Mouse (Mus musculus): ENCODE results near the gene Cnot11. TPM values are rescaled to one million over a fixed set of nuclear protein-coding genes. Genes with fewer than 3 reads are reported as not detected.
"Not testable (repeated sequence)": the region's sequence is repeated elsewhere in the genome, so short reads cannot be mapped to it uniquely, and the experiment has no call there.

Cnot11 gene
- polyA plus RNA-seq, 1 experiment from 2014 or later: 14.0 TPM

DNA sequence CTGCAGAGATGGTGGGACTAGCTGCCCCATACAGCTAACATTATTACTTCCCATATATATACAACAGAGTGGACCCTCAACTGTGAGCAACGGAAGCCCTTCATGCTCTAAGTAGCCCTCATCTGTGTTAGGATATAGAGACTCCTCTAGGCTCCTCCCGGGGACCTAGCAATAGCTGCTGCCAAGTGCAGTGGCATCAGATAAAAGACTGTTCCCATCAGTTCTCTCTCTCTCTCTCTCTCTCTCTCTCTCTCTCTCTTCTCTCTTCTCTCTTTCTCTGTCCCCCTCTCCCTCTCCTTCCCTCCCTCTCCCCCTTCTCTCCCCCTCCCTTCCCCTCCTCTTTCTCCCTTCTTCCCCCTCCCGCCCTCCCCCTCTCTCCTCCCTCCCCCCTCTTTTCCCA, 46.4 kb downstream of the Cnot11 start:
- H3K27me3 ChIP-seq (replicated peaks): 0 out of 2 replicates have a peak, but pooled peaks cover 6% of the 10 kb centered on the region
- peaks cover 6% of the 10 kb centered on the region for H3K4me1 ChIP-seq
- 56% methylated on average over 2 of the region's 3 CpGs for WGBS
- no peak overlapping the region for H3K27ac ChIP-seq (replicated peaks)
- no peak for ATAC-seq (ENCODE audit: extremely low read depth, insufficient number of reproducible peaks, low FRiP score, low TSS enrichment)
- no peak overlapping the region for H3K4me3 ChIP-seq
- H3K9ac ChIP-seq: no peak overlapping the region
- H3K9me3 ChIP-seq: no peaks in the 10 kb centered on the region
- no peak overlapping the region for H3K4me2 ChIP-seq
- no peaks in the 10 kb centered on the region for H3K36me3 ChIP-seq

DNA sequence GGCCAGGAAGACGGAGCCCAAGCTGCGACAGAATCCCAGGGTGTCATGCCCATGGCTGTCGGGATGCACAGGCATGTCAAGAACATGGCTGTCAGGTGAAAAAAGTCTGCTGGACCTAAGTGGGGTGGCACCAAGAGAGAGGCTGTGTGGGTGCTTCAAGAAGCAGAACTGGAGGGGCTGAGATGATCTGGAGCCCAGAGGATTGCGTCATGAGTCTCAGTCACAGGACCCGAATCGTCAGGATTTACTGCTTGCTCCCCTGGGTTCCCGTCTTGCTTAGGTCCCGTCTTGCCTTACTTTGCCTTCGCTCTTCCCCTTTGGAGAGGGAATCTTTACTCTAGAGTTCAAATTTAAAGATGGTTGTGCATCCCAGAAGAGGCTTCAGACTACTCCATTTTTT, 48.4 kb downstream of the Cnot11 start:
- Histone ChIP-seq H3K27me3 (replicated peaks) (0 out of 2 replicates have a peak, but pooled peaks cover 6% of the 10 kb centered on the region), H3K4me3 (no peak overlapping the region), H3K27ac (replicated peaks) (no peak overlapping the region), H3K36me3 (no peaks in the 10 kb centered on the region), H3K4me1 (no peaks in the 10 kb centered on the region), H3K4me2 (no peak overlapping the region), H3K9me3 (no peaks in the 10 kb centered on the region), H3K9ac (no peak overlapping the region)
- 66% methylated on average over 9 of the region's 9 CpGs for WGBS
- no peak for ATAC-seq (ENCODE audit: extremely low read depth, insufficient number of reproducible peaks, low FRiP score, low TSS enrichment)

DNA sequence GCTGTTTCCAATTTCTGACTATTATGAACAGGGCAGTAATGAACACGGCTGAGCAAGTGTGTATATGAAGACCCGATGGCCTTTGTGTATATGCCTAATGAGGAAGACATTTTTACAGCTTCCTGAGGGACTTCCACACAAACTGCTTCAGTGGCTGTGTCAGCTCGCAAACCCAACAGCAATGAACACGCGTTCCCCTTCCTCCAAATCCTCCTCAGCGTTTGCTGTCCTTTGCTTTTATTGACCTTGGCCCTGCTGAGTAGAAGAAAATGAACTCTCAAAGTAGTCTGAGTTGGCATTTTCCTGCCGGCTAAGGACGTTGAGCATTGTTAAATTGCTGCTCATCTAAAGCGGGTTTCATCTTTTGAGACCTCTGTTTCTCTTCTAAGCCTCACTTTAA, 50.6 kb downstream of the Cnot11 start:
- Histone ChIP-seq H3K4me3 (no peak overlapping the region), H3K4me1 (no peaks in the 10 kb centered on the region), H3K4me2 (no peak overlapping the region), H3K36me3 (no peaks in the 10 kb centered on the region), H3K9ac (no peak overlapping the region), H3K27ac (replicated peaks) (no peak overlapping the region), H3K27me3 (replicated peaks) (0 out of 2 replicates have a peak, but pooled peaks cover 6% of the 10 kb centered on the region), H3K9me3 (no peaks in the 10 kb centered on the region)
- ATAC-seq (ENCODE audit: extremely low read depth, insufficient number of reproducible peaks, low FRiP score, low TSS enrichment): no peak
- 81% methylated on average over 9 of the region's 9 CpGs for WGBS

DNA sequence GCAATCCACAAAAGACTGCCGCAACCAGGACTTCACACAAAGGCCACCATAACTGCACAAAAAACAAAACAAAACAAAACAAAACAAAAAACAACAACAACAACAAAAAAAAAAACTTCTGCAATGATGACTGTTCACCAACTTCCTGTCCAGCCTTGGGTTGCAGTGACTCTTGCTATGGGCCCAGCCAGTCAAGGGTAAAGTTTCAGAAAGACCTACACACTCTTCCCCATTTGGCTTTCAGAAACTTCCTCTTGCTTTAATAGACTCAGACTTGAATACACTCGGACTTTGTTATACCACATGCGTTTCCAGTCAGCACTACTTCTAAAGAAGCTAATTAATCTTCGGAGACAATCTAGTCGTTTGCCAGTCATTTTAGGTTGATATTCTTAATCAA, 55.4 kb downstream of the Cnot11 start:
- WGBS: 71% methylated on average over 5 of the region's 5 CpGs
- H3K4me1 ChIP-seq: no peaks in the 10 kb centered on the region
- no peak overlapping the region for H3K4me2 ChIP-seq
- ATAC-seq (ENCODE audit: extremely low read depth, insufficient number of reproducible peaks, low FRiP score, low TSS enrichment): no peak
- H3K27ac ChIP-seq (replicated peaks): no peak overlapping the region
- H3K36me3 ChIP-seq: no peaks in the 10 kb centered on the region
- no peak overlapping the region for H3K4me3 ChIP-seq
- H3K27me3 ChIP-seq (replicated peaks): no peaks in the 10 kb centered on the region
- no peak overlapping the region for H3K9ac ChIP-seq
- no peaks in the 10 kb centered on the region for H3K9me3 ChIP-seq

DNA sequence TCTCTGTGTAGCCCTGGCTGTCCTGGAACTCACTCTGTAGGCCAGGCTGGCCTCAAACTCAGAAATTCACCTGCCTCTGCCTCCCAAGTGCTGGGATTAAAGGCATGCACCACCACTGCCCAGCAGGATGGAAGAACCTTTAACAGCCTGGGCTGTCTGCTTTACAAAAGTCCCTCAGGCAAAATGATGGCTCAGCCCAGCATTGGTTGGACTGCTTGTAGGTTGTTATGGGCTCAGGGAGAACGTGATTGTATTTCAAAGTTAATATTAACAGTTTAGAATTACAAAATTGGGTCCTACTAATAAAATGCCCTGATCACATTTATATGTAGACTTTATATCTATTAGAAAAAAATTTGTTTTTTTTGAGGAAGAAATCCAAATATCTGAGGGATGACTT, 56.8 kb downstream of the Cnot11 start:
- not testable (repeated sequence) for H3K36me3 ChIP-seq; H3K27ac ChIP-seq (replicated peaks); H3K4me3 ChIP-seq; H3K9me3 ChIP-seq; ATAC-seq (ENCODE audit: extremely low read depth, insufficient number of reproducible peaks, low FRiP score, low TSS enrichment); H3K27me3 ChIP-seq (replicated peaks); H3K9ac ChIP-seq; H3K4me1 ChIP-seq; H3K4me2 ChIP-seq
- WGBS: 67% methylated on average over 1 of the region's 1 CpGs

DNA sequence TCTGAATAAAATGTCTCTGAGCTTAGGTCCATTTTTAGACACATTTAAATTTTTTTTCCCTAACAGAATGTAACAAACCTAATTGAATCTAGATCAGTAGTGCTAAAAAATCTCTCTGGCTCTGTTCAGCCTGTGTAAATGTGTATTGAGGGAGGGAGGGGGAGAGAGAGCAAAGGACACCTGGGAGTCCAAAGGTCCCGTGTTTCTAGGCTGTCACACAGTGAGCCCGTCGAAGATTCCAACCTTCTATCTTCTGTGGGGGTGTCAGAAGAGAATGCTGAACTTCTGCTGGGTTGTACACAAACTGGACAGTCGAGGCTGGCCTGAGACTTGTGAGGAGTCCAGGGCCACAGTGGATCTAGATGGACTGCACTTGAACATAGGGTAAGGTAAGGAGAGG, 57.3 kb downstream of the Cnot11 start:
- no peaks in the 10 kb centered on the region for H3K27me3 ChIP-seq (replicated peaks)
- H3K4me2 ChIP-seq: no peak overlapping the region
- H3K9ac ChIP-seq: no peak overlapping the region
- no peaks in the 10 kb centered on the region for H3K9me3 ChIP-seq
- no peaks in the 10 kb centered on the region for H3K36me3 ChIP-seq
- ATAC-seq (ENCODE audit: extremely low read depth, insufficient number of reproducible peaks, low FRiP score, low TSS enrichment): no peak
- H3K27ac ChIP-seq (replicated peaks): no peak overlapping the region
- WGBS: 61% methylated on average over 4 of the region's 4 CpGs
- no peak overlapping the region for H3K4me3 ChIP-seq
- H3K4me1 ChIP-seq: no peaks in the 10 kb centered on the region

DNA sequence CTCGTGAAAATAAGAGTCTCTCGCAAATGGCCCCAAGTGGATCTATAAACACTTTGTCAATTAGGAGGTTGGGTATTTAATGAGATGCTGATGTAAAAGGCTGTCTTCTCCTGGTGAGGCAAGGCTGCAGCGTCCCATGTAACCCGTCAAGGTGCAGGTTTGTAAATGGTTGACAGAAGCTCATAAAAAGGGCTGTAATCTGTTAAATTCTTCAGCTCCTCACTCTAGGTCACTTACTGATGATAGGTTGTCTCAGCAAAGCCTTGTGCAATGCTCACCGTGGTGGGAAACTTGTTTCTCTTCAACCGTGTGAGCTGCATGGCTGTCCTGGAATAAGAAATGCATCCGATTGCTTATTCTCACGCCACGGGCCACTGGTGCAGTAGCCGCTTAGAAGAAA, 59.0 kb downstream of the Cnot11 start:
- H3K4me2 ChIP-seq: no peak overlapping the region
- ATAC-seq (ENCODE audit: extremely low read depth, insufficient number of reproducible peaks, low FRiP score, low TSS enrichment): no peak
- no peaks in the 10 kb centered on the region for H3K36me3 ChIP-seq
- H3K9ac ChIP-seq: no peak overlapping the region
- H3K27ac ChIP-seq (replicated peaks): no peak overlapping the region
- 72% methylated on average over 10 of the region's 10 CpGs for WGBS
- no peaks in the 10 kb centered on the region for H3K9me3 ChIP-seq
- no peaks in the 10 kb centered on the region for H3K27me3 ChIP-seq (replicated peaks)
- peaks cover 3% of the 10 kb centered on the region; the same call in 1 of the 2 replicates for H3K4me1 ChIP-seq
- H3K4me3 ChIP-seq: no peak overlapping the region

Other genes with a start within 250 kb of the Cnot11 start
- gene Rpl31, start 167.2 kb upstream of the Cnot11 start, polyA plus RNA-seq (2015; fragmentation: Nextera tagmentation; extraction: Ambion mirVana): 358 and 371 TPM in 2 replicates
- gene Tbc1d8, start 56.2 kb upstream of the Cnot11 start, polyA plus RNA-seq (2015; fragmentation: Nextera tagmentation; extraction: Ambion mirVana): 11.5 and 11.7 TPM in 2 replicates
- gene Rnf149, start 42.4 kb downstream of the Cnot11 start, polyA plus RNA-seq (2015; fragmentation: Nextera tagmentation; extraction: Ambion mirVana): 14.5 and 15.2 TPM in 2 replicates
- not detected in 2 replicates for gene Creg2, start 116.5 kb downstream of the Cnot11 start, polyA plus RNA-seq (2015; fragmentation: Nextera tagmentation; extraction: Ambion mirVana)
- 0.59 and 0.67 TPM in 2 replicates for gene Rfx8, start 186.0 kb downstream of the Cnot11 start, polyA plus RNA-seq (2015; fragmentation: Nextera tagmentation; extraction: Ambion mirVana)